Mouse (Mus musculus): ENCODE data around the gene Nudcd2. TPM values are rescaled to one million over a fixed set of nuclear protein-coding genes. Genes with fewer than 3 reads are reported as not detected.

The Nudcd2 gene
- polyA plus RNA-seq, 1 experiment = 38.7 TPM

- no peaks in the 10 kb centered on the region for H3K4me1 ChIP-seq (ENCODE audit: control insufficient read depth, insufficient read depth, low read length)
- TF ChIP-seq CTCF (IDR thresholded peaks at IDR 0.05; ENCODE audit: control insufficient read depth, insufficient read depth, low read length) (no peak), POLR2A (IDR thresholded peaks at IDR 0.05; ENCODE audit: borderline replicate concordance, control insufficient read depth, low read depth, low read length) (no peak)
- H3K4me3 ChIP-seq (replicated peaks; ENCODE audit: control insufficient read depth, low read depth, low read length) = no peak overlapping the region
- WGBS = 85% methylated on average over 12 of the region's 12 CpGs
- H3K27ac ChIP-seq (ENCODE audit: control insufficient read depth, insufficient read depth, low read depth, low read length, poor library complexity) = no peak overlapping the region
Observed at GRCm38 (mm10) chr11:40746361-40746760, 12.9 kb downstream of the Nudcd2 start.

- H3K4me3 ChIP-seq (replicated peaks; ENCODE audit: control insufficient read depth, low read depth, low read length) = no peak overlapping the region
- no peaks in the 10 kb centered on the region for H3K4me1 ChIP-seq (ENCODE audit: control insufficient read depth, insufficient read depth, low read length)
- TF ChIP-seq POLR2A (IDR thresholded peaks at IDR 0.05; ENCODE audit: borderline replicate concordance, control insufficient read depth, low read depth, low read length) (no peak), CTCF (IDR thresholded peaks at IDR 0.05; ENCODE audit: control insufficient read depth, insufficient read depth, low read length) (no peak)
- WGBS = 76% methylated on average over 2 of the region's 2 CpGs
- no peak overlapping the region for H3K27ac ChIP-seq (ENCODE audit: control insufficient read depth, insufficient read depth, low read depth, low read length, poor library complexity)
Observed at GRCm38 (mm10) chr11:40747716-40748115, 14.2 kb downstream of the Nudcd2 start.

- Histone ChIP-seq H3K4me3 (replicated peaks; ENCODE audit: control insufficient read depth, low read depth, low read length) (no peak overlapping the region), H3K4me1 (ENCODE audit: control insufficient read depth, insufficient read depth, low read length) (no peaks in the 10 kb centered on the region; the same call in 1 of the 2 replicates), H3K27ac (ENCODE audit: control insufficient read depth, insufficient read depth, low read depth, low read length, poor library complexity) (no peak overlapping the region)
- 82% methylated on average over 6 of the region's 6 CpGs for WGBS
- TF ChIP-seq POLR2A (IDR thresholded peaks at IDR 0.05; ENCODE audit: borderline replicate concordance, control insufficient read depth, low read depth, low read length) (no peak), CTCF (IDR thresholded peaks at IDR 0.05; ENCODE audit: control insufficient read depth, insufficient read depth, low read length) (no peak)
Observed at GRCm38 (mm10) chr11:40753836-40754235, 20.4 kb downstream of the Nudcd2 start.

GRCm38 (mm10) chr11:40754664-40755107 lies 21.2 kb downstream of the Nudcd2 start:
- peak overlapping the region; percentile 55 for H3K27ac ChIP-seq (ENCODE audit: control insufficient read depth, insufficient read depth, low read depth, low read length, poor library complexity)
- TF ChIP-seq CTCF (IDR thresholded peaks at IDR 0.05; ENCODE audit: control insufficient read depth, insufficient read depth, low read length) (no peak), POLR2A (IDR thresholded peaks at IDR 0.05; ENCODE audit: borderline replicate concordance, control insufficient read depth, low read depth, low read length) (no peak)
- WGBS = under 1% methylated on average over 19 of the region's 19 CpGs
- H3K4me1 ChIP-seq (ENCODE audit: control insufficient read depth, insufficient read depth, low read length) = no peaks in the 10 kb centered on the region; the same call in 1 of the 2 replicates
- peak overlapping the region; percentile 81 for H3K4me3 ChIP-seq (replicated peaks; ENCODE audit: control insufficient read depth, low read depth, low read length)

GRCm38 (mm10) chr11:40755109-40755627 lies 21.7 kb downstream of the Nudcd2 start, which contains the start of gene Ccng1:
Gene Ccng1, minus strand, starts transcription at chr11:40755311.
- no peak for TF ChIP-seq CTCF (IDR thresholded peaks at IDR 0.05; ENCODE audit: control insufficient read depth, insufficient read depth, low read length)
- peak; percentile 89 for TF ChIP-seq POLR2A (IDR thresholded peaks at IDR 0.05; ENCODE audit: borderline replicate concordance, control insufficient read depth, low read depth, low read length)
- Histone ChIP-seq H3K4me3 (replicated peaks; ENCODE audit: control insufficient read depth, low read depth, low read length) (peak within 1 kb of the TSS; percentile 81), H3K27ac (ENCODE audit: control insufficient read depth, insufficient read depth, low read depth, low read length, poor library complexity) (peak within 1 kb of the TSS; percentile 55), H3K4me1 (ENCODE audit: control insufficient read depth, insufficient read depth, low read length) (no peaks in the 10 kb centered on the region; the same call in 1 of the 2 replicates)
- WGBS = under 1% methylated on average over 25 of the region's 25 CpGs

- no peak overlapping the region for H3K4me3 ChIP-seq (replicated peaks; ENCODE audit: control insufficient read depth, low read depth, low read length)
- WGBS = 89% methylated on average over 8 of the region's 8 CpGs
Observed at GRCm38 (mm10) chr11:40755968-40756367, 22.5 kb downstream of the Nudcd2 start.

GRCm38 (mm10) chr11:40759896-40760295 lies 26.4 kb downstream of the Nudcd2 start:
- no peak overlapping the region for H3K4me3 ChIP-seq (replicated peaks; ENCODE audit: control insufficient read depth, low read depth, low read length)
- no peak overlapping the region for H3K27ac ChIP-seq (ENCODE audit: control insufficient read depth, insufficient read depth, low read depth, low read length, poor library complexity)
- WGBS = 84% methylated on average over 8 of the region's 8 CpGs
- no peaks in the 10 kb centered on the region; the same call in 1 of the 2 replicates for H3K4me1 ChIP-seq (ENCODE audit: control insufficient read depth, insufficient read depth, low read length)
- no peak for TF ChIP-seq POLR2A (IDR thresholded peaks at IDR 0.05; ENCODE audit: borderline replicate concordance, control insufficient read depth, low read depth, low read length)
- no peak for TF ChIP-seq CTCF (IDR thresholded peaks at IDR 0.05; ENCODE audit: control insufficient read depth, insufficient read depth, low read length)

More at GRCm38 (mm10) chr11:40755968-40756367, 22.5 kb downstream of the Nudcd2 start:
- Histone ChIP-seq H3K27ac (ENCODE audit: control insufficient read depth, insufficient read depth, low read depth, low read length, poor library complexity) (no peak overlapping the region), H3K4me1 (ENCODE audit: control insufficient read depth, insufficient read depth, low read length) (no peaks in the 10 kb centered on the region; the same call in 1 of the 2 replicates)
- no peak for TF ChIP-seq POLR2A (IDR thresholded peaks at IDR 0.05; ENCODE audit: borderline replicate concordance, control insufficient read depth, low read depth, low read length)
- no peak for TF ChIP-seq CTCF (IDR thresholded peaks at IDR 0.05; ENCODE audit: control insufficient read depth, insufficient read depth, low read length)

- WGBS = 14% methylated on average over 2 of the region's 2 CpGs
- H3K27ac ChIP-seq (ENCODE audit: control insufficient read depth, insufficient read depth, low read depth, low read length, poor library complexity) = no peak overlapping the region
- H3K4me3 ChIP-seq (replicated peaks; ENCODE audit: control insufficient read depth, low read depth, low read length) = no peak overlapping the region
- no peaks in the 10 kb centered on the region for H3K4me1 ChIP-seq (ENCODE audit: control insufficient read depth, insufficient read depth, low read length)
- TF ChIP-seq POLR2A (IDR thresholded peaks at IDR 0.05; ENCODE audit: borderline replicate concordance, control insufficient read depth, low read depth, low read length) (no peak), CTCF (IDR thresholded peaks at IDR 0.05; ENCODE audit: control insufficient read depth, insufficient read depth, low read length) (0 out of 2 replicates have a peak, but pooled peaks have one; percentile 9)
Observed at GRCm38 (mm10) chr11:40763395-40763794, 29.9 kb downstream of the Nudcd2 start.
